Mouse (Mus musculus): ENCODE results near the gene Jmjd4. TPM values are rescaled to one million over a fixed set of nuclear protein-coding genes. Genes with fewer than 3 reads are reported as not detected.

The Jmjd4 gene
- 12.2 and 13.0 TPM in 2 replicates for polyA plus RNA-seq (2014; fragmentation: Nextera tagmentation; extraction: Ambion mirVana)

DNA sequence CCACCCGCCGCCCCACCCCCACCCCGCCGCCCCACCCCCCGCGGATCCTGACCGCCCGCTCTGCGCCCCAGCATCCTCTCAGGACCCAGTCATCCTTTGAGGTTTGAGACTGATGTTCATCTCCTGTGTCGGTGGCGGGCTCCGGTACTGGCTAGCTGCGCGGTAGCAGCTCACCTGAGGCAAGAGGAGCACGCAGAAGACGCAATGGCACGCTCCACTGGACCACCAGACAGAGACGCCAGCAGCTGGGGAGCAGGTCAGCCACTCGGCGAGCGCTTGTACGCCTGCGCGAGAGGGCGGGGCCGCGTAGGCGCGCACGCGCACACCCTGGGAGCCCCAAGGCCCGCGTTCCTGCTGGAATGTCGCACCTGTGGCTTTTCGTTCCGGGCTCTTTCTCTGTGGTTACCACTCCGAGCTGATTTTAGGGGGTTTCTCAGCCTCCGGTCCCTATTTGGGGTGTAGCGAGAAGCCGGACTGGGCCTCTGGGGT lies at the start of gene Jmjd4:
TSS of gene Jmjd4 (plus strand) at position 305 of the 489 bp plus-strand sequence.
- Histone ChIP-seq H3K9me3 (ENCODE audit: control insufficient read depth, low read length) (no peaks in the 10 kb centered on the region), H3K36me3 (ENCODE audit: control insufficient read depth, insufficient read depth, low read length) (no peaks in the 10 kb centered on the region), H3K4me2 (replicated peaks; ENCODE audit: low read depth, low read length) (peak within 1 kb of the TSS; percentile 96), H3K27me3 (ENCODE audit: control insufficient read depth, insufficient read depth, low read length) (no peaks in the 10 kb centered on the region), H3K9ac (ENCODE audit: low read depth, low read length) (peak within 1 kb of the TSS; percentile 74), H3K4me1 (replicated peaks; ENCODE audit: control insufficient read depth, insufficient read depth, low read length) (peaks cover 4% of the 10 kb centered on the region; the same call in 1 of the 2 replicates), H3K4me3 (ENCODE audit: low read depth, low read length) (peak within 1 kb of the TSS; percentile 86), H3K27ac (ENCODE audit: low read depth, low read length) (peak within 1 kb of the TSS; percentile 42; the same call in 1 of the 2 replicates)
- WGBS = under 1% methylated on average over 36 of the region's 40 CpGs
- DNase-seq (ENCODE audit: low spot score) (peak; percentile 92), ATAC-seq (ENCODE audit: low FRiP score) (peak; percentile 91)

DNA sequence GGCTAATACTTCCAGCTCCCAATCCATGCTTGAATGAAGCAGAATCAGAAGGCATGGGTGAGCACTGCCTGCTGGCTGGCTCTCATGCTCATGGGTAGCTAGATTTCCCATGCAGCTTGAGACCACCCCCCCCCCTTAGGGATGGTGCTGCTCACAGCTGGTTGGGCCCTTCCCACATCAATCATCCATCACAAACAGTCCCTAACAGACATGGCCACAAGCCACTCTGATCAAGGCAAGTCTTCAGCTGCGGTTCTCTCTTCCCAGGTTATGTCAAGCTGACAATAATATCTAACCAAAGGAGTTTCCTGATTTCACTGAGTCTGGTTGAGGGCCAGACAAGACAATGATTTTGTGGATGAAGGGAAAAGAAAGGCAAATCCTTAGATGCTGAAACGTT lies 49.0 kb upstream of the Jmjd4 start:
- Histone ChIP-seq H3K27ac (ENCODE audit: low read depth, low read length) (no peak overlapping the region), H3K4me3 (ENCODE audit: low read depth, low read length) (no peak overlapping the region), H3K9ac (ENCODE audit: low read depth, low read length) (no peak overlapping the region), H3K36me3 (ENCODE audit: control insufficient read depth, insufficient read depth, low read length) (no peaks in the 10 kb centered on the region), H3K27me3 (ENCODE audit: control insufficient read depth, insufficient read depth, low read length) (no peaks in the 10 kb centered on the region), H3K9me3 (ENCODE audit: control insufficient read depth, low read length) (no peaks in the 10 kb centered on the region), H3K4me2 (replicated peaks; ENCODE audit: low read depth, low read length) (no peak overlapping the region), H3K4me1 (replicated peaks; ENCODE audit: control insufficient read depth, insufficient read depth, low read length) (no peaks in the 10 kb centered on the region)
- 74% methylated on average over 2 of the region's 2 CpGs for WGBS
- ATAC-seq (ENCODE audit: low FRiP score) = no peak
- DNase-seq (ENCODE audit: low spot score) = no peak

GRCm38 (mm10) chr11:59405761-59406160 lies 44.1 kb upstream of the Jmjd4 start:
- 85% methylated on average over 1 of the region's 1 CpGs for WGBS
- Histone ChIP-seq H3K4me2 (replicated peaks; ENCODE audit: low read depth, low read length) (no peak overlapping the region), H3K27me3 (ENCODE audit: control insufficient read depth, insufficient read depth, low read length) (no peaks in the 10 kb centered on the region), H3K36me3 (ENCODE audit: control insufficient read depth, insufficient read depth, low read length) (0 out of 2 replicates have a peak, but pooled peaks cover 4% of the 10 kb centered on the region), H3K4me3 (ENCODE audit: low read depth, low read length) (no peak overlapping the region), H3K4me1 (replicated peaks; ENCODE audit: control insufficient read depth, insufficient read depth, low read length) (no peaks in the 10 kb centered on the region), H3K9me3 (ENCODE audit: control insufficient read depth, low read length) (no peaks in the 10 kb centered on the region), H3K27ac (ENCODE audit: low read depth, low read length) (no peak overlapping the region), H3K9ac (ENCODE audit: low read depth, low read length) (no peak overlapping the region)
- DNase-seq (ENCODE audit: low spot score) (no peak), ATAC-seq (ENCODE audit: low FRiP score) (no peak)

DNA sequence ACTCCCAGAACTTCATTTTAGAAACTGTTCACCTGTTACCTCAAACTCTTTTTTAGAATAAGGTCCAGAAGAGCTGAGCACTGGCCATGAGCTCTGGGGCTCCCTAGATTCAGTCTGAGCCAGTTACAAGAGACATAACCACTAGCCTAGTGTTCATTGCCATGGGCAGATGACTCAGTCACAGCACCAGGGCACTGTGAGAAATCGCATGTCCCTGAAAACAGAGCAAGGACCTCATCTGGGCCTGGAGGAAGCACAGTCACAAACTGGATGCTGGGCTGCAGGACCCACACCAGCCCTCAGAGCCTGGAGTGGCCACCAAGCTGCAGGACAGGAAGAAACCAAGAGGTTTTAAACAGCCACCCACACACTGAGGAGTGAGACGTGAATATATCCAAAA lies 39.0 kb upstream of the Jmjd4 start:
- DNase-seq (ENCODE audit: low spot score) = no peak
- Histone ChIP-seq H3K9ac (ENCODE audit: low read depth, low read length) (no peak overlapping the region), H3K4me2 (replicated peaks; ENCODE audit: low read depth, low read length) (no peak overlapping the region), H3K9me3 (ENCODE audit: control insufficient read depth, low read length) (no peaks in the 10 kb centered on the region), H3K4me1 (replicated peaks; ENCODE audit: control insufficient read depth, insufficient read depth, low read length) (no peaks in the 10 kb centered on the region), H3K4me3 (ENCODE audit: low read depth, low read length) (no peak overlapping the region), H3K36me3 (ENCODE audit: control insufficient read depth, insufficient read depth, low read length) (0 out of 2 replicates have a peak, but pooled peaks cover 6% of the 10 kb centered on the region), H3K27ac (ENCODE audit: low read depth, low read length) (no peak overlapping the region), H3K27me3 (ENCODE audit: control insufficient read depth, insufficient read depth, low read length) (no peaks in the 10 kb centered on the region)
- 94% methylated on average over 2 of the region's 2 CpGs for WGBS
- no peak for ATAC-seq (ENCODE audit: low FRiP score)

- ATAC-seq (ENCODE audit: low FRiP score) (no peak), DNase-seq (ENCODE audit: low spot score) (no peak)
- H3K4me2 ChIP-seq (replicated peaks; ENCODE audit: low read depth, low read length) = no peak overlapping the region
- H3K4me3 ChIP-seq (ENCODE audit: low read depth, low read length) = no peak overlapping the region
- H3K9ac ChIP-seq (ENCODE audit: low read depth, low read length) = no peak overlapping the region
- H3K4me1 ChIP-seq (replicated peaks; ENCODE audit: control insufficient read depth, insufficient read depth, low read length) = no peaks in the 10 kb centered on the region
- H3K27me3 ChIP-seq (ENCODE audit: control insufficient read depth, insufficient read depth, low read length) = no peaks in the 10 kb centered on the region
- no peaks in the 10 kb centered on the region for H3K9me3 ChIP-seq (ENCODE audit: control insufficient read depth, low read length)
- H3K36me3 ChIP-seq (ENCODE audit: control insufficient read depth, insufficient read depth, low read length) = 0 out of 2 replicates have a peak, but pooled peaks cover 2% of the 10 kb centered on the region
- 85% methylated on average over 6 of the region's 6 CpGs for WGBS
- H3K27ac ChIP-seq (ENCODE audit: low read depth, low read length) = no peak overlapping the region
Observed at GRCm38 (mm10) chr11:59412058-59412457, 37.8 kb upstream of the Jmjd4 start.

- Histone ChIP-seq H3K36me3 (ENCODE audit: control insufficient read depth, insufficient read depth, low read length) (0 out of 2 replicates have a peak, but pooled peaks cover 2% of the 10 kb centered on the region), H3K4me3 (ENCODE audit: low read depth, low read length) (no peak overlapping the region), H3K27ac (ENCODE audit: low read depth, low read length) (no peak overlapping the region), H3K4me2 (replicated peaks; ENCODE audit: low read depth, low read length) (no peak overlapping the region), H3K4me1 (replicated peaks; ENCODE audit: control insufficient read depth, insufficient read depth, low read length) (no peaks in the 10 kb centered on the region), H3K27me3 (ENCODE audit: control insufficient read depth, insufficient read depth, low read length) (no peaks in the 10 kb centered on the region), H3K9ac (ENCODE audit: low read depth, low read length) (no peak overlapping the region), H3K9me3 (ENCODE audit: control insufficient read depth, low read length) (no peaks in the 10 kb centered on the region)
- WGBS = 80% methylated on average over 13 of the region's 13 CpGs
- ATAC-seq (ENCODE audit: low FRiP score) = no peak
- DNase-seq (ENCODE audit: low spot score) = no peak
Observed at GRCm38 (mm10) chr11:59412999-59413863, 36.6 kb upstream of the Jmjd4 start.

DNA sequence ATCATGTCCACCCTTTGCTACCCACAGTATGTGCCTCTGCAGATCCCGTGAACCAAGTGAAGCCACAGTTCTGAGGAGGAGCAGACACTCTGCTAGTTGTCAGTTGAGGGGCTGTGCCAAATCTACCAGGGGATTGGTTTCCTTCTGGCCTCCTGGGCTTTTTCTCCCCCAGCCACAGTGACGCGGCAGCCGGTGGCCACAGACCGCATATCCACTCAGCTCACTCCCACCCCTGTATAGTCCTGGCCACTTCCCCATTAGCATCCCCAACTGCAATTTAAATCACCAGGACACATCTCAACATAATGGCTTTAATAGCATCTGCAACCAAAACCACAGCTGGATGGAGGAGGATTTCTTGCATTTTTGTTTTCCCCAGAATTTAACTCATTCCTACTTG lies 31.1 kb upstream of the Jmjd4 start:
- H3K27me3 ChIP-seq (ENCODE audit: control insufficient read depth, insufficient read depth, low read length) = no peaks in the 10 kb centered on the region
- no peak overlapping the region for H3K4me3 ChIP-seq (ENCODE audit: low read depth, low read length)
- no peak overlapping the region for H3K9ac ChIP-seq (ENCODE audit: low read depth, low read length)
- H3K36me3 ChIP-seq (ENCODE audit: control insufficient read depth, insufficient read depth, low read length) = peaks cover 5% of the 10 kb centered on the region; the same call in 1 of the 2 replicates
- no peak for DNase-seq (ENCODE audit: low spot score)
- H3K4me1 ChIP-seq (replicated peaks; ENCODE audit: control insufficient read depth, insufficient read depth, low read length) = no peaks in the 10 kb centered on the region
- no peak for ATAC-seq (ENCODE audit: low FRiP score)
- H3K9me3 ChIP-seq (ENCODE audit: control insufficient read depth, low read length) = no peaks in the 10 kb centered on the region
- no peak overlapping the region for H3K27ac ChIP-seq (ENCODE audit: low read depth, low read length)
- 75% methylated on average over 5 of the region's 5 CpGs for WGBS
- H3K4me2 ChIP-seq (replicated peaks; ENCODE audit: low read depth, low read length) = no peak overlapping the region

DNA sequence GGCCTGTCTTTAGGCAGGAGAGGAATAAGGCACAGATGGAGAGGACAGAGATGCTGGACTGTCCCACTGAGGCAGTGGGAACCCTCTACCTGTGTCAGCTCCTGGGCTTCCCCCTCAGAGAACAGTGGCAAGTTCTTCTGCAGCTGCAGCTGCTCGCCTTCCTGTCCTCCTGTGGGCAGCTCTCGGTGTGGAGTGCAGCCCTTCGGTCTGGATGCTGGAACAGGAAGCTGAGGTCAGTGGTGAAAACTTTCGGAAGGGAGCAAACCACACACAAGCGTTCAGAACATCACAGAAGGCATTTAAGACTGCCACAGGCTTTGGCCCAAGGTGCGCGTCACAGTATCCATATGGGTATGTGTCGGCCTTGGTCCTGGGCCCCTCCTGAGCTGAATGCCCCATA lies 28.4 kb upstream of the Jmjd4 start:
- no peak overlapping the region for H3K4me2 ChIP-seq (replicated peaks; ENCODE audit: low read depth, low read length)
- no peaks in the 10 kb centered on the region for H3K27me3 ChIP-seq (ENCODE audit: control insufficient read depth, insufficient read depth, low read length)
- 93% methylated on average over 8 of the region's 8 CpGs for WGBS
- H3K9me3 ChIP-seq (ENCODE audit: control insufficient read depth, low read length) = no peaks in the 10 kb centered on the region
- DNase-seq (ENCODE audit: low spot score) (no peak), ATAC-seq (ENCODE audit: low FRiP score) (no peak)
- H3K4me3 ChIP-seq (ENCODE audit: low read depth, low read length) = no peak overlapping the region
- H3K27ac ChIP-seq (ENCODE audit: low read depth, low read length) = no peak overlapping the region
- peaks cover 3% of the 10 kb centered on the region; the same call in 1 of the 2 replicates for H3K36me3 ChIP-seq (ENCODE audit: control insufficient read depth, insufficient read depth, low read length)
- H3K9ac ChIP-seq (ENCODE audit: low read depth, low read length) = no peak overlapping the region
- no peaks in the 10 kb centered on the region for H3K4me1 ChIP-seq (replicated peaks; ENCODE audit: control insufficient read depth, insufficient read depth, low read length)

GRCm38 (mm10) chr11:59421967-59422366 lies 27.9 kb upstream of the Jmjd4 start:
- DNase-seq (ENCODE audit: low spot score) (no peak), ATAC-seq (ENCODE audit: low FRiP score) (no peak)
- Histone ChIP-seq H3K27ac (ENCODE audit: low read depth, low read length) (no peak overlapping the region), H3K36me3 (ENCODE audit: control insufficient read depth, insufficient read depth, low read length) (peaks cover 3% of the 10 kb centered on the region; the same call in 1 of the 2 replicates), H3K4me2 (replicated peaks; ENCODE audit: low read depth, low read length) (no peak overlapping the region), H3K27me3 (ENCODE audit: control insufficient read depth, insufficient read depth, low read length) (no peaks in the 10 kb centered on the region), H3K9me3 (ENCODE audit: control insufficient read depth, low read length) (no peaks in the 10 kb centered on the region), H3K4me3 (ENCODE audit: low read depth, low read length) (no peak overlapping the region), H3K4me1 (replicated peaks; ENCODE audit: control insufficient read depth, insufficient read depth, low read length) (no peaks in the 10 kb centered on the region), H3K9ac (ENCODE audit: low read depth, low read length) (no peak overlapping the region)
- 97% methylated on average over 2 of the region's 2 CpGs for WGBS
